Mouse (Mus musculus) embryonic fibroblast, embryonic 13.5 days (primary cell): ENCODE results near the gene Slc31a2.

Source experiments
- CTCF ChIP-seq: IDR thresholded peaks from 2 replicates; pipeline ENCODE4 v1.5.1; 2011; ENCODE audit warnings: mild to moderate bottlenecking, control low read depth, low read length, moderate library complexity, borderline replicate concordance; ENCODE audit not compliant: insufficient read depth
- POLR2A ChIP-seq: IDR thresholded peaks from 2 replicates; pipeline ENCODE4 v1.6.1; 2011; ENCODE audit warnings: low read depth, mild to moderate bottlenecking, control low read depth, low read length, moderate library complexity

- TF ChIP-seq CTCF: no peak
- no peak for TF ChIP-seq POLR2A
These were observed 11.6 kb downstream of the Slc31a2 start for GRCm38 (mm10) chr4:62273916-62274315.
